Mouse (Mus musculus): ENCODE measurements around the gene Sorbs1. TPM values are rescaled to one million over a fixed set of nuclear protein-coding genes. Genes with fewer than 3 reads are reported as not detected.
"Not testable (repeated sequence)": the region's sequence is repeated elsewhere in the genome, so short reads cannot be mapped to it uniquely, and the experiment has no call there.

Gene Sorbs1
- polyA plus RNA-seq (2016; fragmentation: Nextera tagmentation; extraction: Ambion mirVana) = 95.6 and 107 TPM in 2 replicates

GRCm38 (mm10) chr19:40513632-40514078, at the start of gene Sorbs1:
Gene Sorbs1 (minus strand): TSS chr19:40513779.
- Histone ChIP-seq H3K9me3 (no peaks in the 10 kb centered on the region), H3K9ac (peak within 1 kb of the TSS; percentile 83), H3K4me1 (peaks cover 27% of the 10 kb centered on the region), H3K4me2 (replicated peaks) (peak within 1 kb of the TSS; percentile 82), H3K36me3 (no peaks in the 10 kb centered on the region), H3K4me3 (peak within 1 kb of the TSS; percentile 66), H3K27me3 (replicated peaks) (no peaks in the 10 kb centered on the region), H3K27ac (peak within 1 kb of the TSS; percentile 85)
- under 1% methylated on average over 51 of the region's 51 CpGs for WGBS
- peak; percentile 98 for ATAC-seq (ENCODE audit: low FRiP score, low read depth)

- 76% methylated on average over 15 of the region's 31 CpGs for WGBS
- not testable (repeated sequence) for H3K27ac ChIP-seq; ATAC-seq (ENCODE audit: low FRiP score, low read depth)
Measured at GRCm38 (mm10) chr19:40561521-40561920, 47.9 kb upstream of the Sorbs1 start.

GRCm38 (mm10) chr19:40556029-40556428, 42.5 kb upstream of the Sorbs1 start:
- WGBS = 81% methylated on average over 7 of the region's 7 CpGs
- Histone ChIP-seq H3K36me3 (peaks cover 74% of the 10 kb centered on the region), H3K9me3 (no peaks in the 10 kb centered on the region), H3K9ac (no peak overlapping the region), H3K27ac (no peak overlapping the region), H3K27me3 (replicated peaks) (no peaks in the 10 kb centered on the region), H3K4me3 (no peak overlapping the region), H3K4me2 (replicated peaks) (no peak overlapping the region), H3K4me1 (no peaks in the 10 kb centered on the region)
- ATAC-seq (ENCODE audit: low FRiP score, low read depth) = no peak

More at GRCm38 (mm10) chr19:40561521-40561920, 47.9 kb upstream of the Sorbs1 start:
- not testable (repeated sequence) for H3K4me1 ChIP-seq; H3K4me3 ChIP-seq; H3K27me3 ChIP-seq (replicated peaks); H3K9me3 ChIP-seq; H3K4me2 ChIP-seq (replicated peaks); H3K9ac ChIP-seq
- H3K36me3 ChIP-seq = peaks cover 69% of the 10 kb centered on the region

- WGBS = 97% methylated on average over 8 of the region's 8 CpGs
- peaks cover 82% of the 10 kb centered on the region for H3K36me3 ChIP-seq
- no peak overlapping the region for H3K4me3 ChIP-seq
- H3K9ac ChIP-seq = no peak overlapping the region
- no peak for ATAC-seq (ENCODE audit: low FRiP score, low read depth)
- no peaks in the 10 kb centered on the region for H3K27me3 ChIP-seq (replicated peaks)
- no peaks in the 10 kb centered on the region for H3K9me3 ChIP-seq
- no peaks in the 10 kb centered on the region for H3K4me1 ChIP-seq
- H3K4me2 ChIP-seq (replicated peaks) = no peak overlapping the region
- H3K27ac ChIP-seq = no peak overlapping the region
Measured at GRCm38 (mm10) chr19:40555136-40555535, 41.6 kb upstream of the Sorbs1 start.

- Histone ChIP-seq H3K4me2 (replicated peaks) (no peak overlapping the region), H3K4me3 (no peak overlapping the region), H3K27ac (no peak overlapping the region), H3K9ac (no peak overlapping the region), H3K36me3 (peaks cover 89% of the 10 kb centered on the region), H3K4me1 (no peaks in the 10 kb centered on the region), H3K27me3 (replicated peaks) (no peaks in the 10 kb centered on the region), H3K9me3 (no peaks in the 10 kb centered on the region)
- WGBS = 95% methylated on average over 11 of the region's 11 CpGs
- no peak for ATAC-seq (ENCODE audit: low FRiP score, low read depth)
Measured at GRCm38 (mm10) chr19:40554343-40554742, 40.8 kb upstream of the Sorbs1 start.

- H3K27me3 ChIP-seq (replicated peaks) = no peaks in the 10 kb centered on the region
- WGBS = 85% methylated on average over 6 of the region's 6 CpGs
- no peak overlapping the region for H3K27ac ChIP-seq
- H3K4me1 ChIP-seq = no peaks in the 10 kb centered on the region
- H3K36me3 ChIP-seq = peaks cover 89% of the 10 kb centered on the region
- no peak overlapping the region for H3K4me2 ChIP-seq (replicated peaks)
- H3K9me3 ChIP-seq = no peaks in the 10 kb centered on the region
- no peak for ATAC-seq (ENCODE audit: low FRiP score, low read depth)
- H3K4me3 ChIP-seq = no peak overlapping the region
- no peak overlapping the region for H3K9ac ChIP-seq
Measured at GRCm38 (mm10) chr19:40553849-40554248, 40.3 kb upstream of the Sorbs1 start.

GRCm38 (mm10) chr19:40553014-40553789, 39.6 kb upstream of the Sorbs1 start:
- H3K36me3 ChIP-seq = peaks cover 85% of the 10 kb centered on the region
- H3K9ac ChIP-seq = no peak overlapping the region
- H3K4me2 ChIP-seq (replicated peaks) = no peak overlapping the region
- H3K4me3 ChIP-seq = no peak overlapping the region
- 92% methylated on average over 14 of the region's 14 CpGs for whole genome bisulfite sequencing
- H3K9me3 ChIP-seq = no peaks in the 10 kb centered on the region
- no peaks in the 10 kb centered on the region for H3K27me3 ChIP-seq (replicated peaks)
- no peaks in the 10 kb centered on the region for H3K4me1 ChIP-seq
- no peak overlapping the region for H3K27ac ChIP-seq
- ATAC-seq (ENCODE audit: low FRiP score, low read depth) = no peak

GRCm38 (mm10) chr19:40549516-40550135, 36.0 kb upstream of the Sorbs1 start:
- WGBS = 60% methylated on average over 6 of the region's 6 CpGs
- ATAC-seq (ENCODE audit: low FRiP score, low read depth) = no peak
- Histone ChIP-seq H3K27me3 (replicated peaks) (no peaks in the 10 kb centered on the region), H3K9ac (no peak overlapping the region), H3K4me2 (replicated peaks) (no peak overlapping the region), H3K4me3 (no peak overlapping the region), H3K36me3 (peaks cover 49% of the 10 kb centered on the region), H3K9me3 (no peaks in the 10 kb centered on the region), H3K4me1 (no peaks in the 10 kb centered on the region), H3K27ac (no peak overlapping the region)

- WGBS = 23% methylated on average over 5 of the region's 5 CpGs
- no peak overlapping the region for H3K4me3 ChIP-seq
Measured at GRCm38 (mm10) chr19:40548796-40549515, 35.4 kb upstream of the Sorbs1 start.

GRCm38 (mm10) chr19:40548386-40548785, 34.8 kb upstream of the Sorbs1 start:
- Histone ChIP-seq H3K36me3 (peaks cover 37% of the 10 kb centered on the region), H3K4me2 (replicated peaks) (no peak overlapping the region), H3K4me1 (no peaks in the 10 kb centered on the region), H3K27ac (no peak overlapping the region), H3K9ac (no peak overlapping the region), H3K9me3 (no peaks in the 10 kb centered on the region), H3K4me3 (no peak overlapping the region), H3K27me3 (replicated peaks) (no peaks in the 10 kb centered on the region)
- WGBS = 85% methylated on average over 6 of the region's 6 CpGs
- ATAC-seq (ENCODE audit: low FRiP score, low read depth) = no peak

More at GRCm38 (mm10) chr19:40548796-40549515, 35.4 kb upstream of the Sorbs1 start:
- no peaks in the 10 kb centered on the region for H3K27me3 ChIP-seq (replicated peaks)
- no peak overlapping the region for H3K9ac ChIP-seq
- no peaks in the 10 kb centered on the region for H3K9me3 ChIP-seq
- H3K4me2 ChIP-seq (replicated peaks) = no peak overlapping the region
- no peak overlapping the region for H3K27ac ChIP-seq
- peaks cover 43% of the 10 kb centered on the region for H3K36me3 ChIP-seq
- H3K4me1 ChIP-seq = no peaks in the 10 kb centered on the region
- no peak for ATAC-seq (ENCODE audit: low FRiP score, low read depth)

- no peaks in the 10 kb centered on the region for H3K27me3 ChIP-seq (replicated peaks)
- no peak overlapping the region for H3K4me2 ChIP-seq (replicated peaks)
- H3K9ac ChIP-seq = no peak overlapping the region
- H3K9me3 ChIP-seq = no peaks in the 10 kb centered on the region
- ATAC-seq (ENCODE audit: low FRiP score, low read depth) = peak; percentile 66; the same call in 1 of the 2 replicates
- H3K27ac ChIP-seq = no peak overlapping the region
- H3K36me3 ChIP-seq = peaks cover 5% of the 10 kb centered on the region
- WGBS = 4% methylated on average over 3 of the region's 3 CpGs
- no peak overlapping the region for H3K4me3 ChIP-seq
- H3K4me1 ChIP-seq = no peaks in the 10 kb centered on the region
Measured at GRCm38 (mm10) chr19:40544856-40545255, 31.3 kb upstream of the Sorbs1 start.

GRCm38 (mm10) chr19:40542776-40543175, 29.2 kb upstream of the Sorbs1 start:
- no peak overlapping the region for H3K9ac ChIP-seq
- WGBS = 82% methylated on average over 7 of the region's 7 CpGs
- H3K36me3 ChIP-seq = no peaks in the 10 kb centered on the region
- ATAC-seq (ENCODE audit: low FRiP score, low read depth) = no peak
- no peak overlapping the region for H3K4me2 ChIP-seq (replicated peaks)
- no peaks in the 10 kb centered on the region for H3K4me1 ChIP-seq
- H3K27ac ChIP-seq = no peak overlapping the region
- H3K27me3 ChIP-seq (replicated peaks) = no peaks in the 10 kb centered on the region
- H3K4me3 ChIP-seq = no peak overlapping the region
- no peaks in the 10 kb centered on the region for H3K9me3 ChIP-seq
